Mouse (Mus musculus): Measurements from ENCODE around the gene Nop53.

DNA sequence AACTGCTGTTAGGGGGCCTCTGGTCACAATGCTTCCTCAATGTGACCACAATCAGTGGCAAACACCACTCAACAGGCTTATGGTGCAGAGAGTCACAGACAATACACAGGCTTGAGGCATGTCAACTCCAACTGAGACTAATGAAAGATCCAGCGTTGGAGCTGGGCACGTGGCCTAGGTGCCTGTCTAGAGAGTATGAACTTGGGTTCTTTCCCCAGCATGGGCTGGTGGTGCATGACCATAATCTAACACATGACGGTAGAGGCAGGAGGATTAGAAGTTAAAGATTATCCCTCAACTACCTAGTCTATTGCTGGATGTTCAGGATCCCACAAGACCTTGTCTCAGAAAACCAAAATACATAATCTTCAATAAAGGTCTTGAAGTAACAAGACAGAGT is 45.9 kb upstream of the Nop53 start:
- TF ChIP-seq EP300 (IDR thresholded peaks at IDR 0.05; ENCODE audit: low read depth) = no peak
- TF ChIP-seq CTCF (IDR thresholded peaks at IDR 0.05; ENCODE audit: low read depth) = no peak
